Mouse (Mus musculus) hindbrain, embryonic 16.5 days (tissue): ENCODE measurements around the gene Haao. TPM values are rescaled to one million over a fixed set of nuclear protein-coding genes. Genes with fewer than 3 reads are reported as not detected.

Source experiments
- ATAC-seq: fragments of 200-750 bp; cut with Nextera tagmentation; 2 replicates; pipeline ENCODE4 v1.8.0; 2017; ENCODE audit warnings: moderate TSS enrichment, moderate library complexity
- H3K27ac ChIP-seq: fragments of 300-500 bp; sonication (generic); 2 replicates; pipeline ENCODE4 v1.5.1; 2014; ENCODE audit warnings: low read depth, mild to moderate bottlenecking, control low read depth, low read length, moderate library complexity
- H3K27me3 ChIP-seq: fragments of 300-500 bp; sonication (generic); replicated peaks from 2 replicates; pipeline ENCODE4 v1.6.1; 2014; ENCODE audit warnings: low read length; ENCODE audit not compliant: control insufficient read depth, insufficient read depth
- H3K36me3 ChIP-seq: fragments of 300-500 bp; sonication (generic); 2 replicates; pipeline ENCODE4 v1.6.1; 2014; ENCODE audit warnings: mild to moderate bottlenecking, low read length, moderate library complexity, mixed read lengths; ENCODE audit not compliant: control insufficient read depth, insufficient read depth
- H3K4me1 ChIP-seq: fragments of 300-500 bp; sonication (generic); 2 replicates; pipeline ENCODE4 v1.6.1; 2014; ENCODE audit warnings: low read depth, low read length; ENCODE audit not compliant: control insufficient read depth, insufficient read depth
- H3K4me2 ChIP-seq: fragments of 300-500 bp; sonication (generic); 2 replicates; pipeline ENCODE4 v1.6.1; 2014; ENCODE audit warnings: mild to moderate bottlenecking, low read length, control low read depth, moderate library complexity
- H3K4me3 ChIP-seq: fragments of 300-500 bp; sonication (generic); 2 replicates; pipeline ENCODE4 v1.5.1; 2014; ENCODE audit warnings: mild to moderate bottlenecking, low read length, control low read depth, moderate library complexity
- H3K9ac ChIP-seq: fragments of 300-500 bp; sonication (generic); 2 replicates; pipeline ENCODE4 v1.6.1; 2014; ENCODE audit warnings: low read depth, mild to moderate bottlenecking, control low read depth, low read length, moderate library complexity
- H3K9me3 ChIP-seq: fragments of 300-500 bp; sonication (generic); 2 replicates; pipeline ENCODE4 v1.6.1; 2014; ENCODE audit warnings: mild to moderate bottlenecking, low read length, moderate library complexity; ENCODE audit not compliant: control insufficient read depth
- WGBS: fragments of 180-500 bp; shearing (Covaris S2); extraction: QIAGEN DNeasy Blood & Tissue Kit; methylation state at CpG from one replicate; pipeline ENCODE4 v1.1.7; 2014; 5-methylcytosine and 5-hydroxymethylcytosine counted together
- polyA plus RNA-seq: library from polyadenylated mRNA; unstranded; fragments of >200 nt; fragmentation: Nextera tagmentation; extraction: Ambion mirVana; gene quantifications from 2 replicates; pipeline ENCODE4 v1.2.1, GENCODE M21; 2015

Gene Haao
- polyA plus RNA-seq, 1 experiment from 2014 or later, result 0.51 TPM

DNA sequence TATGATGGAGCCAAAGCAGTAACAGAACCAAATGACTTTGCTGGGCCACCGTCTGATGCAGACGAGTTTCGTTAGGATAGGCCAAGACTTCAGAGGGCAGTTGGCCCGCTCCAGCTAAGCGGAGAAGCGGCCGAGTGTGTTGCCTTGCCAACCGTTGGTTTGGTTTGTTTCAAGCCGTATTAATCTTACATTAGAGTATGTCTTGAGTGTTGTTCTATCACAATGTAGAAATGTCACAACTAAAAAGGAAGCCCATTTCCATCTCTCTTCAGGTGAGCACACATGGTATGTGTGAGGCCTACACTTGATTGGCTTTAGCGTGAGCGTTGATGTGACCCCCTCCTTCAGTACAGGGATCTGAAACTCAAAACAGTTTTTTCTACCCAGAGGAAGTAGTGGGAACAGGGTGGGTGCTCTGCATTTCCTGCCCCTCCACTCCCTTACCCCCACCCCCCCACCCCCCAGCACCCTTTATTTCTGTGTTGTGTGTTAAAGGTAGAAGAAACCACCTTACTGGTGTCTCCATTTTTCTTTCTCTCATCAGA lies 48.2 kb downstream of the Haao start:
- 93% methylated on average over 11 of the region's 11 CpGs for WGBS
- H3K4me1 ChIP-seq, result no peaks in the 10 kb centered on the region
- no peak for ATAC-seq
- H3K9me3 ChIP-seq, result no peaks in the 10 kb centered on the region
- no peaks in the 10 kb centered on the region for H3K27me3 ChIP-seq
- H3K36me3 ChIP-seq, result peaks cover 8% of the 10 kb centered on the region; the same call in 1 of the 2 replicates
- H3K9ac ChIP-seq, result no peak overlapping the region
- no peak overlapping the region for H3K4me2 ChIP-seq
- H3K4me3 ChIP-seq, result no peak overlapping the region
- H3K27ac ChIP-seq, result no peak overlapping the region

DNA sequence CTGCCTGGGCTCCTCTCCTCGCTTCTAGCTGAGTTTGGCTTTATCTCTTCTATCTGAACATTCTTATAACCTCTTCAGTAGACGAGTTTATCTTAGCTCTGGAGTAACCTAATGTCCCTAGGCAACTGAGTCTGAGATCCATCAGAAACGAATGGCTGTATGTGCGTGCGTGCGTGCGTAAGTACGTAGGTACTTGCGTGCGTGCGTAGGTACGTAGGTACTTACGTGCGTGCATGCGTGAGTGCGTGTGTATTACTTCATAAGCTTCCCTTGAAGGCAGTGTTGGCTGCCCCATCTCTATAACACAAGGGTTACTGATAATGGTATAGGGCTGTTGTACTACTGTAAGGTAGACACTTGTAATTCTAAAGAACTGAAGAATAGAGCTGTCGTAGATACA lies 52.6 kb downstream of the Haao start:
- H3K9me3 ChIP-seq, result no peaks in the 10 kb centered on the region
- no peaks in the 10 kb centered on the region for H3K4me1 ChIP-seq
- ATAC-seq, result no peak
- 96% methylated on average over 17 of the region's 17 CpGs for WGBS
- H3K4me2 ChIP-seq, result no peak overlapping the region
- no peaks in the 10 kb centered on the region for H3K27me3 ChIP-seq
- H3K27ac ChIP-seq, result no peak overlapping the region
- no peaks in the 10 kb centered on the region for H3K36me3 ChIP-seq
- H3K4me3 ChIP-seq, result no peak overlapping the region
- no peak overlapping the region for H3K9ac ChIP-seq

DNA sequence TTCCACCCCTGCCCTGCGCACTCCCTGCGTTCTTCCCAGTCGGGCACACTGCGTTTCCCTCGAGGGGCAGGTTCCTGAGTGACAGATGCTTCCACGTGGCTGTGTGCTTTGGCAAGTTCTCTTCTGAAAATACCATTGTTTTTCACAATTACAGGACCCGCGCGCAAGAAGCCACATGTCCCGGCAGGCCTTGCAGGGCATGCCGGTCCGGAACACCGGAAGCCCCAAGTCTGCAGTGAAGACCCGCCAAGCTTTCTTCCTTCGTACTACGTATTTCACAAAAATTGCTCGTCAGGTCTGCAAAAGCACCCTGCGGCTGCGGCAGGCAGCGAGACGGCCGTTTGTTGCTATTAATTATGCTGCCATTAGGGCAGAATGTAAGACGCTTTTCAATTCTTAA lies 55.4 kb downstream of the Haao start:
- no peak for ATAC-seq
- 43% methylated on average over 23 of the region's 23 CpGs for WGBS
- peak overlapping the region; percentile 49 for H3K4me2 ChIP-seq

DNA sequence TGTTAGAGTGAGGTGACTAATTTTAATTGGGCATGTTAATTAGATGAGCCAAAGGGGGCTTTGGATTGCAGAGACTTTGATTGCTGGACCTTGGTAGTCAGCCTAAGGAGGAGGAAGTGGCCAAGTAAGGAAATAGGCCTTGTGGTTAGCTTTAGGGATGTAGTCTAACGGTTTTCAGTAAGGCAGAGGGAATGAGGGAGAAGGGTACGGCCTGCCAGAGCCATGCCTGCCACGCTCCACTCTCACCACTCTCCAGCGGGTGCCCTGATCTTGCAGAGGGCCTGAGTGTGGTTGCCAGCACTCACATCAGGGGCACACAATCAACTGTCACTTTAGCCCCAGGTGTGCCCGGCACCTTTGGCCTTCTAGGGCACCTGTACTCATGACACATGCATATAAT lies 57.6 kb downstream of the Haao start:
- WGBS, result 78% methylated on average over 5 of the region's 5 CpGs
- Histone ChIP-seq H3K9ac (no peak overlapping the region), H3K27me3 (no peaks in the 10 kb centered on the region), H3K27ac (no peak overlapping the region), H3K9me3 (no peaks in the 10 kb centered on the region), H3K36me3 (no peaks in the 10 kb centered on the region), H3K4me2 (no peak overlapping the region), H3K4me3 (no peak overlapping the region), H3K4me1 (no peaks in the 10 kb centered on the region)
- no peak for ATAC-seq

More for the DNA sequence above, 55.4 kb downstream of the Haao start:
- no peaks in the 10 kb centered on the region for H3K36me3 ChIP-seq
- H3K4me3 ChIP-seq, result peak overlapping the region; percentile 32; the same call in 1 of the 2 replicates
- peak overlapping the region; percentile 42; the same call in 1 of the 2 replicates for H3K9ac ChIP-seq
- no peaks in the 10 kb centered on the region for H3K27me3 ChIP-seq
- no peak overlapping the region for H3K27ac ChIP-seq
- H3K9me3 ChIP-seq, result no peaks in the 10 kb centered on the region
- H3K4me1 ChIP-seq, result no peaks in the 10 kb centered on the region

- H3K27me3 ChIP-seq, result no peaks in the 10 kb centered on the region
- no peak overlapping the region for H3K4me2 ChIP-seq
- H3K27ac ChIP-seq, result no peak overlapping the region
- H3K36me3 ChIP-seq, result no peaks in the 10 kb centered on the region
- H3K9ac ChIP-seq, result no peak overlapping the region
- H3K9me3 ChIP-seq, result no peaks in the 10 kb centered on the region
- no peak for ATAC-seq
- 93% methylated on average over 6 of the region's 6 CpGs for WGBS
- H3K4me1 ChIP-seq, result no peaks in the 10 kb centered on the region
- no peak overlapping the region for H3K4me3 ChIP-seq
Measured at GRCm38 (mm10) chr17:83786418-83786817, 61.3 kb downstream of the Haao start.

DNA sequence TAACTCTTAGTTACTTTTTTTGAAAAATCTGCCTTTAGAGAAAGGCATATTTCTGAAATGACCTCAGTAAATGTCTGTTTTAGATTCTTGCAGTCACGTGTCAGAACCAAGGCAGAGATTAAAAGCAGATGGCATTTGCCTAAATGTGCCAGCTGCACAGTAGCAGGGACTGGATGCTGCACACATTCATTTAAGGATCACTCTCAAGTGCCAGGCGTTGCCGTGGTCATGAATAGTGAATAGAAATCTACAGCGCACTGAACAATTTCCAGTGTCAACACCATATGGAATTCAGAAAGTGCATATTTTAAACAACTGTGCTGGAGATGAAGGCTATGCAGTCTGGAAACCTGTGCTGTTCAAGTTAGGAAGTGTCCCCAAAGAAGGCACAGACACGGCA lies 65.0 kb downstream of the Haao start:
- peak; percentile 59; the same call in 1 of the 2 replicates for ATAC-seq
- 32% methylated on average over 5 of the region's 5 CpGs for WGBS
- H3K27me3 ChIP-seq, result no peaks in the 10 kb centered on the region
- no peak overlapping the region for H3K4me3 ChIP-seq
- no peaks in the 10 kb centered on the region for H3K36me3 ChIP-seq
- no peak overlapping the region for H3K9ac ChIP-seq
- H3K4me1 ChIP-seq, result no peaks in the 10 kb centered on the region
- no peak overlapping the region for H3K4me2 ChIP-seq
- H3K27ac ChIP-seq, result no peak overlapping the region
- H3K9me3 ChIP-seq, result no peaks in the 10 kb centered on the region

Other genes with a start within 250 kb of the Haao start
- not detected in 2 replicates for gene Kcng3, start 216.1 kb downstream of the Haao start, polyA plus RNA-seq
- gene Mta3, start 141.8 kb downstream of the Haao start, polyA plus RNA-seq, result 29.4 and 34.3 TPM in 2 replicates